Mouse (Mus musculus) lung, postnatal 0 days (tissue): ENCODE measurements around the gene Klri2. TPM values are rescaled to one million over a fixed set of nuclear protein-coding genes. Genes with fewer than 3 reads are reported as not detected.
"Not testable (repeated sequence)": the region's sequence is repeated elsewhere in the genome, so short reads cannot be mapped to it uniquely, and the experiment has no call there.

Source experiments
- ATAC-seq: fragments of 200-750 bp; cut with Nextera tagmentation; 2 replicates; pipeline ENCODE4 v1.8.0; 2017; ENCODE audit warnings: moderate library complexity
- DNase-seq: peaks from one replicate; pipeline ENCODE4 v3.0.0-alpha.2; 2016; ENCODE audit warnings: low spot score
- H3K27ac ChIP-seq: fragments of 300-500 bp; sonication (generic); 2 replicates; pipeline ENCODE4 v1.5.1; 2014; ENCODE audit warnings: antibody characterized with exemption, mild to moderate bottlenecking, low read length, mixed read lengths
- H3K27me3 ChIP-seq: fragments of 300-500 bp; sonication (generic); replicated peaks from 2 replicates; pipeline ENCODE4 v1.6.1; 2014; ENCODE audit warnings: low read length, mixed read lengths; ENCODE audit not compliant: insufficient read depth
- H3K36me3 ChIP-seq: fragments of 300-500 bp; sonication (generic); 2 replicates; pipeline ENCODE4 v1.6.1; 2014; ENCODE audit warnings: low read length, mixed read lengths; ENCODE audit not compliant: insufficient read depth
- H3K4me1 ChIP-seq: fragments of 300-500 bp; sonication (generic); 2 replicates; pipeline ENCODE4 v1.6.1; 2014; ENCODE audit warnings: antibody characterized with exemption, low read depth, low read length, mixed read lengths; ENCODE audit not compliant: insufficient read depth
- H3K4me2 ChIP-seq: fragments of 300-500 bp; sonication (generic); replicated peaks from 2 replicates; pipeline ENCODE4 v1.6.1; 2014; ENCODE audit warnings: low read depth, mild to moderate bottlenecking, low read length, moderate library complexity, mixed read lengths
- H3K4me3 ChIP-seq: fragments of 300-500 bp; sonication (generic); 2 replicates; pipeline ENCODE4 v1.5.1; 2014; ENCODE audit warnings: low read depth, low read length
- H3K9ac ChIP-seq: fragments of 300-500 bp; sonication (generic); replicated peaks from 2 replicates; pipeline ENCODE4 v1.6.1; 2014; ENCODE audit warnings: low read depth, mild to moderate bottlenecking
- H3K9me3 ChIP-seq: fragments of 300-500 bp; sonication (generic); 2 replicates; pipeline ENCODE4 v1.6.1; 2016; ENCODE audit warnings: low read length, mixed read lengths
- CTCF ChIP-seq: IDR thresholded peaks from 2 replicates; pipeline ENCODE4 v1.5.1; 2016; ENCODE audit warnings: antibody characterized with exemption, mild to moderate bottlenecking
- EP300 ChIP-seq: IDR thresholded peaks from 2 replicates; pipeline ENCODE4 v1.6.1; 2016; ENCODE audit warnings: antibody characterized with exemption, mild to moderate bottlenecking, control low read depth
- WGBS: fragments of 180-500 bp; shearing (Covaris S2); extraction: QIAGEN DNeasy Blood & Tissue Kit; methylation state at CpG from one replicate; pipeline ENCODE4 v1.1.7; 2014; 5-methylcytosine and 5-hydroxymethylcytosine counted together
- microRNA-seq: library from miRNA; unstranded; fragments of <30 nt; microRNA quantifications from one replicate; pipeline ENCODE4, GENCODE M21; 2016
- polyA plus RNA-seq: library from polyadenylated mRNA; unstranded; fragments of >200 nt; fragmentation: Nextera tagmentation; extraction: Ambion mirVana; gene quantifications from 2 replicates; pipeline ENCODE4 v1.2.1, GENCODE M21; 2015

Gene Klri2
- polyA plus RNA-seq, 1 experiment from 2014 or later = 0.04 TPM

DNA sequence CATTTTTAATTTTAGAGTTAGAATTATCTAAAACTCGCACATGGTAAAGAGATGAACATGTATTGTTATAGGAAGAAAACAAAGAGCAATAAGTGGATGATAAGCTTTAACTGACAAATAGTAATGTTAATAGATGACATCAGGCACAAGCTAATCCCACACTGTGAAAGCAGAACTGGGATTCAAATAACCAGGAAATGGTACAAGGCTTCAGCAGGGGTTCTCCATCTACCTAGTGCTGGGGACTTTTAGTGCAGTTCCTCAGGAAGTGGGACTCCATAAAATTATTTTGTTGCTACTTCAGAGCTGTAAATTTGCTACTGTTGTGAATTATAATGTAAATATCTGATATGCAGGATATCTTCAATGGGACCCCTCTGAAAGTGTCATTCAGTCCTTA, 13.0 kb downstream of the Klri2 start:
- no peak overlapping the region for H3K27ac ChIP-seq
- no peaks in the 10 kb centered on the region for H3K4me1 ChIP-seq
- H3K9ac ChIP-seq = no peak overlapping the region
- no peak for TF ChIP-seq CTCF
- TF ChIP-seq EP300 = no peak
- H3K36me3 ChIP-seq = no peaks in the 10 kb centered on the region
- H3K4me2 ChIP-seq = no peak overlapping the region
- DNase-seq (no peak), ATAC-seq (no peak)
- no peaks in the 10 kb centered on the region for H3K9me3 ChIP-seq
- no peaks in the 10 kb centered on the region for H3K27me3 ChIP-seq
- H3K4me3 ChIP-seq = no peak overlapping the region
- 80% methylated on average over 1 of the region's 1 CpGs for WGBS

GRCm38 (mm10) chr6:129721390-129721789, 18.9 kb downstream of the Klri2 start:
- TF ChIP-seq EP300 (no peak), CTCF (no peak)
- no peak overlapping the region for H3K4me2 ChIP-seq
- no peak for ATAC-seq

GRCm38 (mm10) chr6:129720487-129720886, 19.8 kb downstream of the Klri2 start:
- no peaks in the 10 kb centered on the region for H3K9me3 ChIP-seq
- no peak overlapping the region for H3K4me3 ChIP-seq
- no peaks in the 10 kb centered on the region for H3K27me3 ChIP-seq
- ATAC-seq (no peak), DNase-seq (no peak)
- H3K4me1 ChIP-seq = no peaks in the 10 kb centered on the region
- WGBS = 20% methylated on average over 3 of the region's 3 CpGs
- no peak overlapping the region for H3K4me2 ChIP-seq
- no peak overlapping the region for H3K27ac ChIP-seq
- no peak overlapping the region for H3K9ac ChIP-seq
- H3K36me3 ChIP-seq = no peaks in the 10 kb centered on the region
- no peak for TF ChIP-seq CTCF
- TF ChIP-seq EP300 = no peak

More at GRCm38 (mm10) chr6:129721390-129721789, 18.9 kb downstream of the Klri2 start:
- no peak for DNase-seq
- Histone ChIP-seq H3K9me3 (no peaks in the 10 kb centered on the region), H3K4me3 (no peak overlapping the region), H3K9ac (no peak overlapping the region), H3K27me3 (no peaks in the 10 kb centered on the region), H3K27ac (no peak overlapping the region), H3K4me1 (no peaks in the 10 kb centered on the region), H3K36me3 (no peaks in the 10 kb centered on the region)
- WGBS = 46% methylated on average over 1 of the region's 1 CpGs

GRCm38 (mm10) chr6:129717032-129717431, 23.3 kb downstream of the Klri2 start, which contains the start of gene Klri1:
Gene Klri1 (minus strand): TSS chr6:129717132.
- no peak for TF ChIP-seq CTCF
- TF ChIP-seq EP300 = no peak
- H3K4me1 ChIP-seq = no peaks in the 10 kb centered on the region
- ATAC-seq (no peak), DNase-seq (no peak)
- no peak within 1 kb of the TSS for H3K27ac ChIP-seq
- no peaks in the 10 kb centered on the region for H3K9me3 ChIP-seq
- no peaks in the 10 kb centered on the region for H3K36me3 ChIP-seq
- H3K27me3 ChIP-seq = no peaks in the 10 kb centered on the region
- no peak within 1 kb of the TSS for H3K9ac ChIP-seq
- H3K4me3 ChIP-seq = no peak within 1 kb of the TSS
- 86% methylated on average over 4 of the region's 4 CpGs for WGBS
- no peak within 1 kb of the TSS for H3K4me2 ChIP-seq

- WGBS = 17% methylated on average over 1 of the region's 1 CpGs
Observed at GRCm38 (mm10) chr6:129713566-129713965, 26.7 kb downstream of the Klri2 start.

DNA sequence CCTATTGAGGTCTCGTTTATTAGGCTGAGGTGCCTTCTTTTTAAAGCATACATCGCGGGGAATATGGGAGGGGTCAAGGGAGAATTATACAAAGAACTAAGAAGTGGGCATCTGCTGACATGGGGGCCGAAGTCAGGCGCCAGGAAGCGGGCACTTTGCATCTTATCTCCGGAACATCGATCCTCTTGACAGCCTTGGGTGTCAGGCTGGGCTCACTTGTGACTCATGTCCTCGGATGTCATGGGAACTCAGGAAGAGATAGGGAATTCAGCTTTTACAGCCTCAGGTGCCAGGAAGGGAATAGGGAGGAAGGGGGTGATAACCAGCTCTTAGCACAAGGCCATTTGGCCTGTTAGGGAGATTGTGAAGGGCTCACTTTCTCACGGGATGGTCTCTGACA, 48.8 kb downstream of the Klri2 start:
- not testable (repeated sequence) for H3K4me2 ChIP-seq, H3K36me3 ChIP-seq, DNase-seq, H3K9me3 ChIP-seq, ATAC-seq, H3K4me3 ChIP-seq, H3K4me1 ChIP-seq, H3K27me3 ChIP-seq, H3K27ac ChIP-seq, H3K9ac ChIP-seq
- 70% methylated on average over 10 of the region's 10 CpGs for WGBS

More at GRCm38 (mm10) chr6:129713566-129713965, 26.7 kb downstream of the Klri2 start:
- ATAC-seq (no peak), DNase-seq (peak; percentile 24)
- Histone ChIP-seq H3K27me3 (no peaks in the 10 kb centered on the region), H3K36me3 (no peaks in the 10 kb centered on the region), H3K4me1 (no peaks in the 10 kb centered on the region), H3K9me3 (no peaks in the 10 kb centered on the region), H3K27ac (no peak overlapping the region), H3K4me2 (no peak overlapping the region), H3K9ac (no peak overlapping the region), H3K4me3 (no peak overlapping the region)
- TF ChIP-seq EP300 (no peak), CTCF (no peak)

DNA sequence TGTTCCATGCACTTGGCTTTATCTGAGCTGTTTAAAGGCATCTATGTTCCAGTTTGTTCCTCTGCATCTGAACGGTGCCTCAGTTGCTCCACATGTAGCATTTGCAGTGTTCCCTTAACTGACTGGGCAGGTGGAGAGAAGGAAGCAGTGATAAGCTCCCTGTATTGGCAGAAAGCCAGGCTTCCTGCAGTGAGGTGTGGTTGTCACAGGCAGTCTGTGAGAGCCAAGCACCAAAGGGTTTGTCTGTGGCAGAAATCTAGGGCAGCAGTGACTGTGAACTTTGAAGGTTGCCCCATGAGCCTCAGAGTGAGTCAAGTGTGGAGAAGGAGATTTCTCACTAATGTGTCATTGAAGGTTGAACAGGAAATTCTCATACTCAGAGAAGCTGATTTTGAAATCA, 59.9 kb downstream of the Klri2 start:
- WGBS = 67% methylated on average over 1 of the region's 1 CpGs
- no peak for TF ChIP-seq EP300
- TF ChIP-seq CTCF = no peak
- no peaks in the 10 kb centered on the region for H3K27me3 ChIP-seq
- ATAC-seq = no peak
- H3K4me2 ChIP-seq = no peak overlapping the region
- no peaks in the 10 kb centered on the region for H3K36me3 ChIP-seq
- no peak overlapping the region for H3K4me3 ChIP-seq
- DNase-seq = no peak
- no peaks in the 10 kb centered on the region for H3K9me3 ChIP-seq
- no peak overlapping the region for H3K27ac ChIP-seq
- H3K9ac ChIP-seq = no peak overlapping the region
- H3K4me1 ChIP-seq = no peaks in the 10 kb centered on the region

Small RNA genes lying within 50 kb of the gene (microRNA-seq; reads per million reads assigned to microRNA genes)
- gene Mir680-1 = not detected

Other genes starting within 250 kb of the Klri2 start
- gene Olr1, start 233.3 kb downstream of the Klri2 start, polyA plus RNA-seq = 2.7 and 4.3 TPM in 2 replicates
- not detected in 2 replicates for gene Tmem52b, start 227.9 kb downstream of the Klri2 start, polyA plus RNA-seq
- 78.8 and 82.3 TPM in 2 replicates for gene Gabarapl1, start 207.3 kb downstream of the Klri2 start, polyA plus RNA-seq
- gene Klre1, start 162.6 kb downstream of the Klri2 start, polyA plus RNA-seq = 0.08 and 0.29 TPM in 2 replicates
- gene Klrd1, start 148.7 kb downstream of the Klri2 start, polyA plus RNA-seq = 0.93 and 1.4 TPM in 2 replicates
- 0.57 and 0.71 TPM in 2 replicates for gene Klrk1, start 116.6 kb downstream of the Klri2 start, polyA plus RNA-seq
- gene Klrc3, start 97.1 kb downstream of the Klri2 start, polyA plus RNA-seq = not detected in 2 replicates
- gene Klrc2, start 79.8 kb downstream of the Klri2 start, polyA plus RNA-seq = 0.13 TPM in 1 of 2 replicates, not detected in the other
- gene Klrc1, start 61.5 kb downstream of the Klri2 start, polyA plus RNA-seq = 0.30 and 0.61 TPM in 2 replicates
- gene Klri1, start 23.4 kb downstream of the Klri2 start, polyA plus RNA-seq = not detected in 2 replicates
- gene Gm156, start 43.8 kb upstream of the Klri2 start, polyA plus RNA-seq = not detected in 2 replicates
- not detected in 2 replicates for gene Gm17631, start 122.2 kb upstream of the Klri2 start, polyA plus RNA-seq
- gene Klra17, start 136.2 kb upstream of the Klri2 start, polyA plus RNA-seq = 0.10 TPM in 1 of 2 replicates, not detected in the other
- gene Klra5, start 177.2 kb upstream of the Klri2 start, polyA plus RNA-seq = 0.51 and 0.57 TPM in 2 replicates